Mouse (Mus musculus): ENCODE measurements around the gene Golga3. TPM values are rescaled to one million over a fixed set of nuclear protein-coding genes. Genes with fewer than 3 reads are reported as not detected.
A peak's percentile ranks its signal among the peaks of the same experiment; 100 is the strongest.

Gene Golga3
- total RNA-seq, 2 experiments from 2014 or later = 46.0 to 48.2 TPM

DNA sequence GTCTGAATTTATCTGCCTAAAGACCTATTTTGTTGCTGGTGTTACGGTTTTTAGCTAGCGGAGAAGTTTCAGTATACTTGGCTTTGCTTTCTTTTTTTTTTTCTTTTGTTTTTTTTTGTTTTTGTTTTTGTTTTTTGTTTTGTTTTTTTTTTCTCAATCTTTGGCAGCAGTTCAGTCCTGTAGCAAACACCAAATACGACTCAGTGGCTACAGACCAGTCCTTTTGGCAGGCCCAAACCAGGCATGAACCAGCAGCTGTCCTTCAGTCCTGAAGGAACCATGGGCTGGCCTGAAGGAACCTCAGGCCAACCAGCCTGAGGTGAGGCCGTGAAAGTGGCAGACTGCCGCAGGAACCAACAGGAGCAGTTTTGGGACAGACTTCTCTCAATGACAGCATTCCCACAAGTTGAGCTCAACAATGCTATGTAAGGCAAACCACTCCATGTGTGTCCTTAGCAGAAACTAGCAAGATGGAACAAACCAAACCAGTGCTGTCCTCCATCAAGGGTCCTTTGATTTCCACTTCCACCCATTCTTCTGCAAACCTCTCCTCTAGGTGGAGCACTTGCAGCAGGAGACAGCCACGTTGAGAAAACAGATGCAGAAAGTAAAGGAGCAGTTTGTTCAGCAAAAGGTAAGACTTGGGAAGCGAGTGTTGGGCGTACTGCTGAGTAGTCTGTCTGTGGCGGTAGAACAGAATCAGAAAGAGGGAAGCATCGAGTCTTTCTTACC, 26.8 kb downstream of the Golga3 start:
- TF ChIP-seq CTCF (conservative IDR thresholded peaks at IDR 0.05) = peak; percentile 68
- no peak for DNase-seq (ENCODE audit: low spot score in 2 of 2)
- Histone ChIP-seq H3K4me3 (no peak overlapping the region), H3K27ac (no peak overlapping the region)

DNA sequence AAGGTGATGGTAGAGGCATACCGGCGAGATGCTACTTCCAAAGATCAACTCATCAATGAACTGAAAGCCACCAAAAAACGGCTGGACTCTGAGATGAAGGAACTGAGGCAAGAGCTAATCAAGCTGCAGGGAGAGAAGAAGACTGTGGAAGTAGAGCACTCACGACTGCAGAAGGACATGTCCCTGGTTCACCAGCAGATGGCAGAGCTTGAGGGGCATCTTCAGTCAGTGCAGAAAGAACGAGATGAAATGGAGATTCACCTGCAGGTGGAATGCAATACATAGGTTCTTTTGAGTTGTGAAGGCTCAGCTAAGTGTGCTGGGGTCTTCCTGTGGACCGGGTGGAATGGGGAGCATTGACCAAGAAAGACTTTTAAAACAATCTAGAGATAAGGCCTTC, 28.3 kb downstream of the Golga3 start:
- H3K4me3 ChIP-seq = no peak overlapping the region
- peak; percentile 72 for TF ChIP-seq CTCF (conservative IDR thresholded peaks at IDR 0.05)
- DNase-seq (ENCODE audit: low spot score in 2 of 2) = no peak
- no peak overlapping the region for H3K27ac ChIP-seq

GRCm38 (mm10) chr5:110211312-110211711, 34.8 kb downstream of the Golga3 start:
- H3K27ac ChIP-seq = no peak overlapping the region
- TF ChIP-seq CTCF (conservative IDR thresholded peaks at IDR 0.05) = no peak
- H3K4me3 ChIP-seq = no peak overlapping the region
- no peak for DNase-seq (ENCODE audit: low spot score in 2 of 2)

- TF ChIP-seq CTCF (conservative IDR thresholded peaks at IDR 0.05) = no peak
- no peak overlapping the region for H3K27ac ChIP-seq
These were observed 40.3 kb downstream of the Golga3 start for GRCm38 (mm10) chr5:110216780-110217179.

DNA sequence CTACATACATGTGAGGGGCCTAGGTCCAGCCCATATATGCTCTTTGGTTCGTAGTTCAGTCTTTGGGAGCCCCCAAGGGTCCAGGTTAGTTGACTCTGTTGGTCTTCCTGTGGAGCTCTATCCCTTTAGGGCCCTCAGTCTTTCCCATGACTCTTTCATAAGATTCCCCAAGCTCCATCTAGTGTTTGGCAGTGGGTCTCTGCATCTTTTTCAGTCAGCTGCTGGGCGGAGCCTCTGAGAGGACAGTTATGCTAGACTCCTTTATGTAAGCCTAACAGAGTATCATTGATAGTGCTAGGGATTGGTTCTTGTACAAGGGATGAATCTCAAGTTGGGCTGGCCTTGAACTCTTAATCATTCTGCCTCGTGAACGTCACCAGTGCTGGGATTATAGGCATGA, 43.8 kb downstream of the Golga3 start:
- no peak for DNase-seq (ENCODE audit: low spot score in 2 of 2)
- TF ChIP-seq CTCF (conservative IDR thresholded peaks at IDR 0.05) = no peak; the same call in 1 of the 2 replicates
- Histone ChIP-seq H3K4me3 (no peak overlapping the region), H3K27ac (no peak overlapping the region)

More at GRCm38 (mm10) chr5:110216780-110217179, 40.3 kb downstream of the Golga3 start:
- no peak overlapping the region for H3K4me3 ChIP-seq
- no peak for DNase-seq (ENCODE audit: low spot score in 2 of 2)

GRCm38 (mm10) chr5:110222757-110223156, 46.3 kb downstream of the Golga3 start:
- no peak for TF ChIP-seq CTCF (conservative IDR thresholded peaks at IDR 0.05)
- no peak overlapping the region for H3K4me3 ChIP-seq
- no peak for DNase-seq (ENCODE audit: low spot score in 2 of 2)
- no peak overlapping the region for H3K27ac ChIP-seq

DNA sequence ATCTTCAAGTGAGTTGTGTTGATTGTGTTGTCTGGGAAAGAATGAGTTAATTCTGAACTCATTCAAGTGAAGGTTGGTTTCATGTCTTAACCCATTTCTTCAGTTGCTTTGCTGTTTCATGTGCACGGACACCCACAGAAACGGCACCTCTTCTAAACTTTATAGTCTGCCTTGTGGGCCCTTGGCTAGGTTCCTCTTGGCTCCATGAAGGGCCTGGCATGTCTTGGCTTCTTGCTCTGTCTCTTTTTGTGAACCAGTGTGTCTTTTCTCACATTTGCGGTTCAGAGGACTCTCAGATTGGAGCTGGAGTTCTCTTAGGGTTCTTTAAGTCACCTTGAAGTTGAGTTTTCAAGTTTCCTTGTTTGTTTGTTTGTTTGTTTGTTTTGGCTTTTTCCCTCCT, 48.6 kb downstream of the Golga3 start:
- no peak for TF ChIP-seq CTCF (conservative IDR thresholded peaks at IDR 0.05)

GRCm38 (mm10) chr5:110227336-110227883, 50.9 kb downstream of the Golga3 start:
- no peak for DNase-seq (ENCODE audit: low spot score in 2 of 2)
- H3K27ac ChIP-seq = no peak overlapping the region
- H3K4me3 ChIP-seq = no peak overlapping the region
- TF ChIP-seq CTCF (conservative IDR thresholded peaks at IDR 0.05) = no peak

More for the DNA sequence above, 48.6 kb downstream of the Golga3 start:
- no peak for DNase-seq (ENCODE audit: low spot score in 2 of 2)
- no peak overlapping the region for H3K27ac ChIP-seq
- H3K4me3 ChIP-seq = no peak overlapping the region

- H3K4me3 ChIP-seq = peak overlapping the region; percentile 83
- H3K27ac ChIP-seq = peak overlapping the region; percentile 96
- no peak for DNase-seq (ENCODE audit: low spot score in 2 of 2)
- no peak for TF ChIP-seq CTCF (conservative IDR thresholded peaks at IDR 0.05)
These were observed 53.9 kb downstream of the Golga3 start for GRCm38 (mm10) chr5:110230401-110230779.

DNA sequence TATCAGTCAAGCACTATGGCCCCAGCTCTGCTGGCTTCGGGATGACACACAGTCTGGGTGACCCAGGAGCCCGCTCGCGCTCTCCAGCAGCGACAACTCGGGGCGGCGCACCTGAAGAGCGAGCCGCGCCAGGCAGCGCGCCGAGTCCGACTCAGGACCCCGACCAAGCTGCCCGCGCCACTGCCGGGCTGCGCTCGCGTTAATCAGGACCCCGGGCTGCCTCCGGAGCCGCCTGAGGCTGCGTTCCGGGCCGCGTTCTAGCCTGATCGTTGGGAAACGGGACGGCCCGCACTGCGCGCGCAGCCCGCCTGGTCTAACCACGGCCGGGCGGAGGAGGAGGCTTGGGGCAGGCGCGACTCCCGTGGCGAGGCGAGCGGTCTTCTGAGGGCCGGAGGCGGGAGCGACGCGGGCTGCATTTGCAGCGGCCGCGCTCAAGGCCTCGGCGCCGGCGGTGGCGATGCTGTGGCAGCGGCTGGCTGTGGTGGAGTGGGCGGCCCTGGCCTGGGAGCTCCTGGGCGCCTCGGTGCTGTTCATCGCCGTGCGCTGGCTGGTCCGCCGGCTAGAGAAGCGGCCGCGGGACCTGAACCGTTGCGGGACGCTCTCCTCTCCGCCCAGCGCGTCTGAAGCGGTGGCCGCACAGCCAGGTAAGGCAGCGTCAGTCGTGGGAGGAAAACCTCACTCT, 54.4 kb downstream of the Golga3 start, which contains the start of gene Ankle2:
Gene Ankle2 (plus strand): TSS at position 225 of the 682 bp plus-strand sequence.
- peak; percentile 84 to 90 for DNase-seq (ENCODE audit: low spot score in 2 of 2)
- TF ChIP-seq CTCF (conservative IDR thresholded peaks at IDR 0.05) = no peak; the same call in 1 of the 2 replicates
- H3K4me3 ChIP-seq = peak within 1 kb of the TSS; percentile 83

GRCm38 (mm10) chr5:110231638-110232037, 55.1 kb downstream of the Golga3 start:
- Histone ChIP-seq H3K27ac (no peak overlapping the region), H3K4me3 (peak overlapping the region; percentile 83)
- DNase-seq (ENCODE audit: low spot score in 2 of 2) = no peak
- peak; percentile 33 for TF ChIP-seq CTCF (conservative IDR thresholded peaks at IDR 0.05)

More for the DNA sequence above, 54.4 kb downstream of the Golga3 start, which contains the start of gene Ankle2:
- H3K27ac ChIP-seq = peak within 1 kb of the TSS; percentile 96

DNA sequence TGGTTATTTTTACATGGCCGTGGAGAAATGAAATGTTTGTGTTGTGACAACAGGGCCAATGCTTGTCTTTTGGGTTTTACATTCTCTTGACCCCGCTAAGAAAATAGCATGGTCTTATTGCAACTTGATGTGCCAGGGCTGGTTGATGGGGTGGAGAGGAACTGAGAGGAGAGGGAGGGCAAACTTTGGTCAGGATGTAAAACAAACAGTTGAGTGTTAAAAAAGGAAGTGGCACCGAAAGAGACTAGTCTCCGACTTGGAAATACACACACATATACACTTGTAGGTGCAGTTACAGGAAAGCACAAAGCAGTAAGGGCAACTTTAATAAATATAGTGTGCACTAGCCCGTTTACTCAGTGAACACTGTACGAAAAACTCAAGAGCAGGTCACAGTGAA, 55.8 kb downstream of the Golga3 start:
- DNase-seq (ENCODE audit: low spot score in 2 of 2) = no peak
- no peak for TF ChIP-seq CTCF (conservative IDR thresholded peaks at IDR 0.05)
- Histone ChIP-seq H3K27ac (no peak overlapping the region), H3K4me3 (no peak overlapping the region; the same call in 1 of the 2 replicates)

GRCm38 (mm10) chr5:110244091-110244490, 67.6 kb downstream of the Golga3 start:
- TF ChIP-seq CTCF (conservative IDR thresholded peaks at IDR 0.05) = no peak
- DNase-seq (ENCODE audit: low spot score in 2 of 2) = no peak
- no peak overlapping the region for H3K27ac ChIP-seq
- no peak overlapping the region for H3K4me3 ChIP-seq
